Mouse (Mus musculus) limb, embryonic 12.5 days (tissue): ENCODE data around the gene Hoxd10. TPM values are rescaled to one million over a fixed set of nuclear protein-coding genes. Genes with fewer than 3 reads are reported as not detected.

Source experiments
- ATAC-seq: fragments of 200-750 bp; cut with Nextera tagmentation; 2 replicates; pipeline ENCODE4 v1.8.0; 2017; ENCODE audit warnings: low read depth, moderate TSS enrichment; ENCODE audit not compliant: insufficient number of reproducible peaks, insufficient read depth, low FRiP score, low TSS enrichment
- H3K27ac ChIP-seq: fragments of 300-500 bp; sonication (generic); 2 replicates; pipeline ENCODE4 v1.5.1; 2016; ENCODE audit warnings: mild to moderate bottlenecking, moderate library complexity
- H3K27me3 ChIP-seq: fragments of 300-500 bp; sonication (generic); 2 replicates; pipeline ENCODE4 v1.6.1; 2016; ENCODE audit warnings: mild to moderate bottlenecking, moderate library complexity
- H3K36me3 ChIP-seq: fragments of 300-500 bp; sonication (generic); 2 replicates; pipeline ENCODE4 v1.6.1; 2016; ENCODE audit warnings: mild to moderate bottlenecking, moderate library complexity
- H3K4me1 ChIP-seq: fragments of 300-500 bp; sonication (generic); replicated peaks from 2 replicates; pipeline ENCODE4 v1.6.1; 2016
- H3K4me2 ChIP-seq: fragments of 300-500 bp; sonication (generic); 2 replicates; pipeline ENCODE4 v1.6.1; 2016; ENCODE audit warnings: mild to moderate bottlenecking, moderate library complexity
- H3K4me3 ChIP-seq: fragments of 300-500 bp; sonication (generic); replicated peaks from 2 replicates; pipeline ENCODE4 v1.5.1; 2016; ENCODE audit warnings: mild to moderate bottlenecking
- H3K9ac ChIP-seq: fragments of 300-500 bp; sonication (generic); replicated peaks from 2 replicates; pipeline ENCODE4 v1.6.1; 2016; ENCODE audit warnings: mild to moderate bottlenecking, moderate library complexity
- H3K9me3 ChIP-seq: fragments of 300-500 bp; sonication (generic); 2 replicates; pipeline ENCODE4 v1.6.1; 2016; ENCODE audit warnings: mild to moderate bottlenecking, moderate library complexity
- whole genome bisulfite sequencing: fragments of 180-500 bp; shearing (Covaris S2); methylation state at CpG from one replicate; pipeline ENCODE4 v1.1.7; 2016; 5-methylcytosine and 5-hydroxymethylcytosine counted together
- polyA plus RNA-seq: library from polyadenylated mRNA; unstranded; fragments of >200 nt; fragmentation: Nextera tagmentation; extraction: Ambion mirVana; gene quantifications from 2 replicates; pipeline ENCODE4 v1.2.1, GENCODE M21; 2016

Hoxd10 gene
- polyA plus RNA-seq, 1 experiment from 2014 or later, result 42.0 TPM

GRCm38 (mm10) chr2:74657251-74658023 is 34.3 kb upstream of the Hoxd10 start:
- Histone ChIP-seq H3K4me3 (peak overlapping the region; percentile 57), H3K4me1 (peaks cover 30% of the 10 kb centered on the region), H3K36me3 (0 out of 2 replicates have a peak, but pooled peaks cover 8% of the 10 kb centered on the region), H3K9me3 (no peaks in the 10 kb centered on the region), H3K4me2 (peak overlapping the region; percentile 70), H3K27ac (peak overlapping the region; percentile 90), H3K27me3 (peaks cover 70% of the 10 kb centered on the region), H3K9ac (peak overlapping the region; percentile 93)
- 2% methylated on average over 62 of the region's 62 CpGs for WGBS
- ATAC-seq, result no peak

- Histone ChIP-seq H3K4me2 (peak overlapping the region; percentile 70), H3K4me3 (peak overlapping the region; percentile 57), H3K9me3 (no peaks in the 10 kb centered on the region), H3K27me3 (peaks cover 72% of the 10 kb centered on the region), H3K27ac (peak overlapping the region; percentile 90), H3K36me3 (0 out of 2 replicates have a peak, but pooled peaks cover 8% of the 10 kb centered on the region), H3K9ac (peak overlapping the region; percentile 93), H3K4me1 (peaks cover 31% of the 10 kb centered on the region)
- ATAC-seq, result no peak
- 2% methylated on average over 15 of the region's 15 CpGs for WGBS
These were observed 33.6 kb upstream of the Hoxd10 start for GRCm38 (mm10) chr2:74658024-74658666.

DNA sequence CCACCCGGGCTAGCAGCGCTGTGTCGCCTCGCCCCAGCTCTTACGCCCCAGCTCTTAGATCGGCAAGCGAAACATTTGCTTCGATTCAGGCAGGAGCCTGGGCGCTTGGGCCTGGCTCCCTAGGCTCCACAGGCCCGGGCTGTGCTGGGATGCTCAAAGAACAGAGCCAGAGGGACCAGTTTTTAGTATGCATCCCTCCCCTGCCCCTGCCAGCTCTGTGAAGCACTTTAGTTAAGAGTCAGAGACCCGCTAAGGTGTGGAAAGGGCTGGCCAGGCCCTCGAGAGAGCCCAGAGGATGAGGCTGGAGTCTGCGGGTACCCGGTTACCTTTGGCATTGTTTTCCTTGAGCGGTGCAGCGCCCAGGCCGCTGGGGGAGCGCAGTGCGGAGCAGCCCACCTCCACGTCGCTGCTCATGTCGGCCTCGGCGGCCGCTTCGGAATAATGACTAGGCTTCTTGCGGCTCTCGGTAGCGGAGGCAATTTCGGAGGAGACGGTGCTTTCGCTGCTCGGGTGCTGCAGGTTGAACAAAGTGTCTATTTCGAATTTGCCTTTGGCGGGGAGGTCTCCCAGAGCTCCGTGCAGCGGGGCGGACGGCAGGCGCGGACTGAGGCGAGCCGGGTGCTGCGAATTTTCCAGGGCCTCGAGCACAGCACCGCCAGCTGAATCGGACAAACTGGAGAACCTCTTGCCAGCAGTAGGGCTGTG is 32.9 kb upstream of the Hoxd10 start:
- Histone ChIP-seq H3K27me3 (peaks cover 76% of the 10 kb centered on the region), H3K9me3 (no peaks in the 10 kb centered on the region), H3K27ac (peak overlapping the region; percentile 90), H3K4me1 (peaks cover 34% of the 10 kb centered on the region), H3K9ac (peak overlapping the region; percentile 93), H3K36me3 (0 out of 2 replicates have a peak, but pooled peaks cover 8% of the 10 kb centered on the region), H3K4me2 (peak overlapping the region; percentile 70), H3K4me3 (peak overlapping the region; percentile 57)
- under 1% methylated on average over 47 of the region's 47 CpGs for WGBS
- no peak for ATAC-seq

DNA sequence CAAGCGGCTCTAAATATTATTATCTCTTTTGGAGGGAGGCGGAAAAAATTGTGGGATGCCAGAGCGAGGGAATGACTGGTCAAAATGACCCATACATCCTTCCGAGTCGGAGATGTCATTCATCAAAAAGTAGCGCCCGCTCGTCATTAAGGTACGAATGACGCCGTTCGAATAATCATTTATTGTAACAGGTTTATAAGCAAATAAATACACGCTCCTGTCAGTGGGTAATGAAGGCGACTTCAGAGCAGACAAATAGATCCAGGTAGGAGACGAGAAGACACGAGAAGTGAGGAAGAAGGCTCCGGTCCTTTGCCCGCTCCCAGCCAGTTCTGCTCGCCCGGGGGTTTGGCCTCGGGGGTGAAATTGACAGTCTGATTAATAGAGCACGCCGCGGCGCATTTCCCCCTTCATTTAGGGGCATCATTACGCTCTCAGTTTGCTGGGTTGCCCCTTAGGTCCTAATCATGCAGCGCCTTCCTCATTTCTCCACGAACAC is 32.2 kb upstream of the Hoxd10 start, which contains the start of gene Evx2:
TSS of gene Evx2 (minus strand) at position 51 of the 499 bp plus-strand sequence.
- H3K27ac ChIP-seq, result peak within 1 kb of the TSS; percentile 90
- H3K9ac ChIP-seq, result peak within 1 kb of the TSS; percentile 93

DNA sequence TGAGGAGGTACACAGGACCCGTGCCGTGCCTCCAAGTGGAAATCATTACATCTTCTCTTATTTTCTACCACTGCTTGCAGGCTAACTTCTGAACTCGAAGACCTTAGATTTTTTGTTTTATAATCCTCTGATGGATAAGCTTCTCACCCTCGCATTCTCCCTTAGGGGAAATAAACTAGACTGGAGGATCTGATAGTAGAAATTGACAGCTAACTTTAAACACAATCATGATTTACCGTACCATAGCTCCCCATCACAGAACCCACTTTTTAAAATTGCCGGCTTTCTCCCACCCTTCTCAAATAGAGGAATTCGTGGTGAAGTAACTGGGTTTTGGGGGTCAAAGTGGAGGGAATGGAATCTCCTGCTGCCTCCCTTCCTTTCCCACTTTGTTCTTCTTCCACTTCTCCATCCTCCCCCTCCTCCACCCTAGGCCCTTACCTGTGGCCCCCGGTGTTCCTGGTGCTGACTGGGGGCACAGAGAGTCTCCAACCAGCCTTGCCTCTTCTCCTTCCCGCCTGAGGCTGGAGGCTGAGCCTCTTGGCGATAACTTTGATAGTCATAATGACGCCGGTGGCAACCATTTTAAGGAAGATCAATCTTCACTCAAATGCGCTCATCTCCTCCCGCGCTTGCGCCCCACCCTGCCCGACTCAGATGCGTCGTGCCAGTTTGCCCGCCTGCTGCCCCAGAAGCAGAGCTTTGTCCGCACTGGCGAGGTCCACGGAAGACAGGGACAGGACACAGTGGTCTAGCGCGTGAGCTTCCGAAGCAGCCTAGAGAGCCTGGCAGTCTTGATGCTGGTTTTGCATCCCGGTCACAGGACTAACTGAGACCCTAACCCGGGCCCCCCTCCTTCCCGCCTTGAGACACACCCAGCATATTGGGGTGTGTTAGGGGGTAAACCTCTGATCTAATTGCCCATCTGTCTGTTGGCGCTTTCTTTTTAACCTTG is 31.0 kb upstream of the Hoxd10 start:
- Histone ChIP-seq H3K27ac (peak overlapping the region; percentile 90), H3K4me1 (peaks cover 27% of the 10 kb centered on the region), H3K27me3 (peaks cover 72% of the 10 kb centered on the region), H3K9ac (peak overlapping the region; percentile 93), H3K4me2 (peak overlapping the region; percentile 70), H3K9me3 (no peaks in the 10 kb centered on the region), H3K4me3 (peak overlapping the region; percentile 57), H3K36me3 (0 out of 2 replicates have a peak, but pooled peaks cover 8% of the 10 kb centered on the region)
- WGBS, result under 1% methylated on average over 30 of the region's 30 CpGs
- ATAC-seq, result no peak

More for the DNA sequence above, 32.2 kb upstream of the Hoxd10 start, which contains the start of gene Evx2:
- Histone ChIP-seq H3K4me3 (peak within 1 kb of the TSS; percentile 57), H3K4me1 (peaks cover 32% of the 10 kb centered on the region), H3K4me2 (peak within 1 kb of the TSS; percentile 70), H3K36me3 (0 out of 2 replicates have a peak, but pooled peaks cover 8% of the 10 kb centered on the region), H3K27me3 (peaks cover 76% of the 10 kb centered on the region), H3K9me3 (no peaks in the 10 kb centered on the region)
- 1% methylated on average over 28 of the region's 28 CpGs for WGBS
- ATAC-seq, result no peak

GRCm38 (mm10) chr2:74661685-74662084 is 30.0 kb upstream of the Hoxd10 start:
- ATAC-seq, result peak; percentile 45; the same call in 1 of the 2 replicates
- Histone ChIP-seq H3K9ac (peak overlapping the region; percentile 93), H3K9me3 (no peaks in the 10 kb centered on the region), H3K27ac (peak overlapping the region; percentile 82), H3K36me3 (0 out of 2 replicates have a peak, but pooled peaks cover 8% of the 10 kb centered on the region), H3K4me1 (peaks cover 21% of the 10 kb centered on the region; the same call in 1 of the 2 replicates), H3K4me2 (peak overlapping the region; percentile 70), H3K27me3 (peaks cover 70% of the 10 kb centered on the region), H3K4me3 (peak overlapping the region; percentile 57)
- under 1% methylated on average over 14 of the region's 14 CpGs for WGBS

DNA sequence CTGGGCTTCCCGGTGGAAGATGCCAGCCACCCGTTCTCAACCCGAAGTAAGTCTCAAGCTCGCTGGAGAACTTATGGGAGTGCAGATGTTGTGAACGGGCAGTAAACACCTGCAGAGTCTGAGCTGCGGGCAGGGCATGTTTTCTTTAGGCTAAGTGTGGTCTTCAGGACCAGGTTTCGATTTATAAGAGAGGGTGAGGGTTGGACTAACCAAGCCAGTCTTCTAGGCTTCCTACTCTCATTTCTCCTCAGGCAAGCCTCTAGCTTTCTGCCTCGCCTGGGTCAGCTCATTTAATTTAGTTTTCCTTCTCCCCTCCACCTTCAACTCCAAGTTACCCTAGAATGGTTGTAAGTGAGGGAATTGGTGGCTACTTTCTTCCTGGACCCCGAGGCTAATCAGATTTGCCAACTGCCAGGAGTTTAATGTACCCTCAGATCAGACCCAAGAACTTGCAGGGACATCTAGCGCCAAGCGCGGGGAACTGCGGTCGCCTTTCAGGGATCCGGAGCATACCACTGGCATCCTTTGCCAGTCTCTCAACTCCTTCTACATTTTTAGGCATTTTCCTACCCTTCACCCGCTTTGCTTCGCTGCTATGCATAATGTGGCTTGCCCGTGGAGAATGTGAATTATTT is 28.3 kb upstream of the Hoxd10 start:
- WGBS, result 1% methylated on average over 18 of the region's 18 CpGs
- Histone ChIP-seq H3K4me3 (peak overlapping the region; percentile 29), H3K27me3 (peaks cover 75% of the 10 kb centered on the region), H3K27ac (peak overlapping the region; percentile 85), H3K4me2 (peak overlapping the region; percentile 74), H3K9me3 (no peaks in the 10 kb centered on the region), H3K4me1 (peaks cover 31% of the 10 kb centered on the region), H3K9ac (peak overlapping the region; percentile 56), H3K36me3 (no peaks in the 10 kb centered on the region)
- no peak for ATAC-seq

GRCm38 (mm10) chr2:74666411-74666810 is 25.3 kb upstream of the Hoxd10 start:
- Histone ChIP-seq H3K9me3 (no peaks in the 10 kb centered on the region), H3K27me3 (peaks cover 69% of the 10 kb centered on the region), H3K4me1 (peaks cover 27% of the 10 kb centered on the region), H3K9ac (peak overlapping the region; percentile 99), H3K4me3 (peak overlapping the region; percentile 90), H3K36me3 (no peaks in the 10 kb centered on the region), H3K4me2 (peak overlapping the region; percentile 74), H3K27ac (peak overlapping the region; percentile 85)
- WGBS, result 3% methylated on average over 7 of the region's 7 CpGs
- ATAC-seq, result no peak

DNA sequence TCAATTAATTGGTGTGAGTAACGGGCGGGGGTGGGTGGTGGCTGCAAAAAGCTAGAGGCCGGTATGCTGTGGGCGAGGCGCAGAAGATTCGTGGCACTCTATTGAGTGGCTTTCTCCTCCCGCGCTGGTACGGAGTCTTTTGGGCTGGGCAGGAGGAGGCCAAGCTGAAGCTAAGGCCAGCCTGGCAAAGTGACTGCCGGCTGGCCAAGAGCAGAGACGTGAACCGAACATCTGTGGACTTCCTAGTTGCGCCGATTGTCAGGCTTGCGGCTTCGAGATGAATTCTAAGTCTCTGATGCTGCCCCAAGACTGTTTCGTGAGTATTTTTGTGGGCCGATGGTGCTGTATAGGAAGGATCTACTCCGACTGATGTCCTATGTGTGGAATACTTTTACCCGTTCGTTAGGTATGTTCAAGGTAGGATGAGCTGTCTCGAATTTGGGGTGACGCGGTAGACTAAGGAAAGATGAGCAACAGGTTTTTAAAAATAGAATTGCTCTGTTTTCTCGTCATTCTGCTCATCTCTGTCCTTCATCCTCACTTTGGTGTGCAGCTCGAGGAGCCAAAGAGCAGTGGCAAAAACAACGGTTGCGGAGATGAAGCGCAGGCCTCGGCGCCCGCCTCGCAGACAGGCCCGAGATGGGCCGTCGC is 24.4 kb upstream of the Hoxd10 start:
- ATAC-seq, result no peak
- under 1% methylated on average over 36 of the region's 36 CpGs for WGBS
- Histone ChIP-seq H3K36me3 (no peaks in the 10 kb centered on the region), H3K9ac (peak overlapping the region; percentile 99), H3K4me3 (peak overlapping the region; percentile 90), H3K4me1 (peaks cover 22% of the 10 kb centered on the region), H3K9me3 (no peaks in the 10 kb centered on the region), H3K27me3 (peaks cover 64% of the 10 kb centered on the region), H3K4me2 (peak overlapping the region; percentile 74), H3K27ac (peak overlapping the region; percentile 95)
